Mouse (Mus musculus): ENCODE measurements around the gene Slc44a5. TPM values are rescaled to one million over a fixed set of nuclear protein-coding genes. Genes with fewer than 3 reads are reported as not detected.
A peak's percentile ranks its signal among the peaks of the same experiment; 100 is the strongest.

Slc44a5 gene
- polyA plus RNA-seq, 1 experiment from 2014 or later: 0.56 TPM

DNA sequence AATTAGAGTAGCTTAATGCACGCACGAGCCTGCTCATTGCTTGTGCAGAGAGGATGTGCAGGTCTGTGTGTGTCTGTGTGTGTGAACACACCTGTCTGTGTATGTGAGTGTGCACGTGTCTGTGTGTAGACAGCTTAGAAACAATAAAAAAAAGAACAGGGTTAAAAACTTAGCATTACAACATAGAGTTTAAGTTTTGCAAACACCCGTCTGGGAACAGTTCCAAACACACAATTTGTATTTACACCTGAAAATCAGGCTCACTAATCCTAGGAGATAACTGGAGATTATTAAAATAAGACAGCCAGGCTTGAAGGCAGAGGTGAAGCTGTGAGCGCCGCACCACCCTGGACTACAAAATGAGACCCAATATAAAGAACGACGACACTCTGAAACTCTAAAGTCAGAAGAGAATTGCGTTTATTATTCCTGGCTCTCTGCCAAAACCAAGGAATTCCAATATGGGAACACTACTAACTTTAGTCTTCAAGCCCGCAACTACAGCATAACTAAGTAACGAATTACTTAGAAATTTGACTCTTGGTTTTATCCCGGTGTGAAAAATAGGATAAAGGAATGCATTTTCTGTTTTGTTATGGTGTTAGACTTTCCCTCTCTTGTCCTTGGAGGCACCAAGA, 30.1 kb upstream of the Slc44a5 start:
- Histone ChIP-seq H3K4me1 (ENCODE audit: control insufficient read depth, insufficient read depth, low read length) (peaks cover 24% of the 10 kb centered on the region), H3K27me3 (ENCODE audit: control insufficient read depth, insufficient read depth, low read length) (no peaks in the 10 kb centered on the region), H3K36me3 (ENCODE audit: control insufficient read depth, insufficient read depth) (peaks cover 20% of the 10 kb centered on the region), H3K4me2 (ENCODE audit: low read depth, low read length) (peak overlapping the region; percentile 79), H3K9me3 (replicated peaks; ENCODE audit: control insufficient read depth, low read length) (no peaks in the 10 kb centered on the region), H3K4me3 (ENCODE audit: low read length) (peak overlapping the region; percentile 80), H3K27ac (ENCODE audit: low read length) (peak overlapping the region; percentile 93), H3K9ac (ENCODE audit: low read length) (peak overlapping the region; percentile 88)
- no peak for ATAC-seq (replicated peaks; ENCODE audit: extremely low read depth, insufficient read depth, low FRiP score)
- 25% methylated on average over 12 of the region's 12 CpGs for WGBS

DNA sequence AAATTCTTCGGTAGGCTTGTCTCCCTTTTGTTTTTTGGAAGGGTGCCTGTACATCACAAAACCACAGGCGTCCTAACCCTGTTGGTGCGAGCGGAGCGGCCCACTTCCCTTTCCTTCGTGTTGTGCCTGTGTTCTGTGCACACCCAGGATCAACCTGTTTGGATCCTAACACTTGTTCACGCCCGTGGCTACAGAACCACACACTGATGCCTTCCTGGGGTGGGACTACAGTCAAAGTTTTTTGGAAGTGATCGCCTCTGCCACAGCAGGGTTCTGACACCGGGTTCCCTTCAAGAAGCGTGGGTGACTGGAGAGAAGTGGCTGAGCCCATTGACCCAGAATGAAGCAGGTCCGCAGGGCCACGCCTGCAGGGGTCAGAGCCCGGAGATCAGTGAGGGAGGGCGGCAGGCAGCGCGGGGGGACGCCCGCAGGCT, 29.3 kb upstream of the Slc44a5 start:
- H3K4me3 ChIP-seq (ENCODE audit: low read length): peak overlapping the region; percentile 80
- peak overlapping the region; percentile 93 for H3K27ac ChIP-seq (ENCODE audit: low read length)
- peaks cover 24% of the 10 kb centered on the region for H3K4me1 ChIP-seq (ENCODE audit: control insufficient read depth, insufficient read depth, low read length)
- peak overlapping the region; percentile 79 for H3K4me2 ChIP-seq (ENCODE audit: low read depth, low read length)
- under 1% methylated on average over 19 of the region's 19 CpGs for WGBS
- peak; percentile 45 for ATAC-seq (replicated peaks; ENCODE audit: extremely low read depth, insufficient read depth, low FRiP score)
- H3K9me3 ChIP-seq (replicated peaks; ENCODE audit: control insufficient read depth, low read length): no peaks in the 10 kb centered on the region
- H3K27me3 ChIP-seq (ENCODE audit: control insufficient read depth, insufficient read depth, low read length): no peaks in the 10 kb centered on the region
- peaks cover 14% of the 10 kb centered on the region for H3K36me3 ChIP-seq (ENCODE audit: control insufficient read depth, insufficient read depth)
- peak overlapping the region; percentile 88 for H3K9ac ChIP-seq (ENCODE audit: low read length)

DNA sequence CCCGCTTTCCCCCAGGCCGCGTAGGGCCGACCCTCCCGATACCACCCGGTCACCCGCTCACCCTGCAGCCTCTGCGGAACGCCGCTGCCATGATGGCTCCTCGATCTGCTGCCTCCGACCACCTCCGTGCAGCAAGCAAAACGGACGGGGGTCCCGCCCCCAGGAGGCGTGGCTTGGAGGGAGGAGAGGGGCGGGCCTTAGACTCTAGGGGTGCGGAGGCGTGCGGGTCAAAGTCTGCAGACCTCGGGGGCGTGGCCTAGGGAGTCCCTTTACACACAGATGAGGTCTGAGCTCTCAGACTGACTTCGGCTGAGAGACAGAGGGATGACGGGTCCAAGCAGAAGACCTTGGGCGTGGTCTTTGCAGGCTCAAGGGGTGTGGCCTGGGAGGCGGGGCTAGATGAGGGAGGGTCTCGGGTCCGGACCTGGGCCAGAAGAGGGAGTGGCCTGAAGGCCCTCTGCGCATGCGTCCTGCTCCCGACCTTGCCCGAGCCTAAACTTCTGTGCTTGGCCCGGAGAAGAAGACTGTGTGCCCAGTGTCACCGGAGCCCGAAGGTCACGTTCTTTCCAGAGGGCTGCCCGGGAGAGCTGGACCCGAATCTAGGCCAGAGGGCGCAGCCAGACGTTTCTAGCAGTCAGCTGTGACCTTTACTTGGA, 28.8 kb upstream of the Slc44a5 start, which contains the start of gene Acadm:
Gene Acadm (minus strand): TSS at position 298 of the 656 bp plus-strand sequence.
- Histone ChIP-seq H3K4me3 (ENCODE audit: low read length) (peak within 1 kb of the TSS; percentile 80), H3K9me3 (replicated peaks; ENCODE audit: control insufficient read depth, low read length) (no peaks in the 10 kb centered on the region), H3K27me3 (ENCODE audit: control insufficient read depth, insufficient read depth, low read length) (no peaks in the 10 kb centered on the region), H3K36me3 (ENCODE audit: control insufficient read depth, insufficient read depth) (peaks cover 14% of the 10 kb centered on the region), H3K4me1 (ENCODE audit: control insufficient read depth, insufficient read depth, low read length) (peaks cover 24% of the 10 kb centered on the region), H3K9ac (ENCODE audit: low read length) (peak within 1 kb of the TSS; percentile 88), H3K27ac (ENCODE audit: low read length) (peak within 1 kb of the TSS; percentile 93), H3K4me2 (ENCODE audit: low read depth, low read length) (peak within 1 kb of the TSS; percentile 79)
- ATAC-seq (replicated peaks; ENCODE audit: extremely low read depth, insufficient read depth, low FRiP score): peak; percentile 97
- under 1% methylated on average over 41 of the region's 41 CpGs for WGBS

DNA sequence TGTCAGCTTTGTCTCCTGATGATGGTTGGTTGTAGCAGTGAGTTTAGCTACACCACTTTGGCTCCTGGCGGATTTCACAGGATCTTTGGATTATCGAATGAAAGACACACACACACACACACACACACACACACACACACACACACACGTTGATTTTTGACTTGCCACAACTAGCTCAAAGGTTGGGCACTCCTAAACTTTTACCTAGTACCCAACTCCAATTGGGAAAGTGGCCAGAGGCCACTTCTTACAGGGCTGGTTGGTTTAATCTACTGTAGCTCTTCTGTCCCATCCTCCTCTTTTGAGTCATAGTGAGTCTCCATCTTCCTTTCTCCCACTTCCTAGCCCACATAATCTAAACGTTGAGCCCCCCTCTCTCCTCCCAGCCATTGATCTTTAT, 26.0 kb upstream of the Slc44a5 start:
- Histone ChIP-seq H3K9me3 (replicated peaks; ENCODE audit: control insufficient read depth, low read length) (no peaks in the 10 kb centered on the region), H3K4me1 (ENCODE audit: control insufficient read depth, insufficient read depth, low read length) (peaks cover 15% of the 10 kb centered on the region), H3K9ac (ENCODE audit: low read length) (no peak overlapping the region), H3K27ac (ENCODE audit: low read length) (no peak overlapping the region), H3K36me3 (ENCODE audit: control insufficient read depth, insufficient read depth) (no peaks in the 10 kb centered on the region), H3K4me2 (ENCODE audit: low read depth, low read length) (no peak overlapping the region), H3K4me3 (ENCODE audit: low read length) (no peak overlapping the region), H3K27me3 (ENCODE audit: control insufficient read depth, insufficient read depth, low read length) (no peaks in the 10 kb centered on the region)
- 73% methylated on average over 4 of the region's 4 CpGs for WGBS
- no peak for ATAC-seq (replicated peaks; ENCODE audit: extremely low read depth, insufficient read depth, low FRiP score)

DNA sequence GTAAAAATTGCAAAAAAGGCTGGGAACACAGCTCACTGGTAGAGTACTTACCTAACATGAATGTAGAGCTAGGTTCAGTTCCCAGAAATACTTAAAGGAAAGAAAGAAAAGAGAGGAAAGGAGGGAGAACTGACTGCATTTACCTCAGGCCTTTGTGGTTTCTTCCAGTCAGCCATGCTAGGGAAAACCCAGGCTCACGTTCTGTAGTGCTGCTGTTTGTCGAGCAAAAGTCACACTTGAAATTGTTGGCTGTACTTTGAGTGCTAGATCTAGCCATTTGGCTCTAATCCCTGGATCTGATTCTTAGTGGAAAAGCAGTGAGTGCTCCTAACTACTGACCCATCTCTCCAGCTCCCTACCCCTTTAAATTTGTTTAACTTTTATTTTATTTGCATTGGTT, 25.1 kb upstream of the Slc44a5 start:
- H3K27me3 ChIP-seq (ENCODE audit: control insufficient read depth, insufficient read depth, low read length): no peaks in the 10 kb centered on the region
- no peak overlapping the region for H3K4me2 ChIP-seq (ENCODE audit: low read depth, low read length)
- H3K9ac ChIP-seq (ENCODE audit: low read length): no peak overlapping the region
- H3K4me1 ChIP-seq (ENCODE audit: control insufficient read depth, insufficient read depth, low read length): peaks cover 7% of the 10 kb centered on the region
- no peak overlapping the region for H3K27ac ChIP-seq (ENCODE audit: low read length)
- no peaks in the 10 kb centered on the region for H3K9me3 ChIP-seq (replicated peaks; ENCODE audit: control insufficient read depth, low read length)
- H3K4me3 ChIP-seq (ENCODE audit: low read length): no peak overlapping the region
- H3K36me3 ChIP-seq (ENCODE audit: control insufficient read depth, insufficient read depth): no peaks in the 10 kb centered on the region
- WGBS: 47% methylated on average over 2 of the region's 2 CpGs
- ATAC-seq (replicated peaks; ENCODE audit: extremely low read depth, insufficient read depth, low FRiP score): no peak

DNA sequence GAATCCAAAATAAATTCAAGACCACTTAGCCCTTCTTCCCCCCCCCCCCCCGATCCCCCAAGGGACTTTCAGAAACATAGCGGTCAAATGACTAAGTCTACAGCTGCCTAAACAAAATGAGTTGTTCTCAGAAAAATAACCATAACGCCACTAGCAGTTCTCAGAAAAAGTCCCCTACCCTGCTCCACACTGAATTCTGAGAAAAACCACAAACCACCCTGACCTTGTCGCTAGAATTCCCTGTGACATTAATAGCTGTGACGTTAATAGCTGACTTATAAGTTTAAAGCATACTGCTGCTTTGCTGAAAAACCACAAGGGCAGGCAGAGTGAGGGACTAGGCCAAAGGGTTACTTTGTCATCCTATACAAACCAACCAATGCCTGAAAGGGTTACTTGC, 15.3 kb upstream of the Slc44a5 start:
- Histone ChIP-seq H3K27ac (ENCODE audit: low read length) (no peak overlapping the region), H3K36me3 (ENCODE audit: control insufficient read depth, insufficient read depth) (no peaks in the 10 kb centered on the region), H3K27me3 (ENCODE audit: control insufficient read depth, insufficient read depth, low read length) (no peaks in the 10 kb centered on the region), H3K4me3 (ENCODE audit: low read length) (no peak overlapping the region), H3K4me1 (ENCODE audit: control insufficient read depth, insufficient read depth, low read length) (no peaks in the 10 kb centered on the region), H3K4me2 (ENCODE audit: low read depth, low read length) (no peak overlapping the region), H3K9ac (ENCODE audit: low read length) (no peak overlapping the region), H3K9me3 (replicated peaks; ENCODE audit: control insufficient read depth, low read length) (0 out of 2 replicates have a peak, but pooled peaks cover 7% of the 10 kb centered on the region)
- no peak for ATAC-seq (replicated peaks; ENCODE audit: extremely low read depth, insufficient read depth, low FRiP score)
- 80% methylated on average over 5 of the region's 5 CpGs for WGBS

DNA sequence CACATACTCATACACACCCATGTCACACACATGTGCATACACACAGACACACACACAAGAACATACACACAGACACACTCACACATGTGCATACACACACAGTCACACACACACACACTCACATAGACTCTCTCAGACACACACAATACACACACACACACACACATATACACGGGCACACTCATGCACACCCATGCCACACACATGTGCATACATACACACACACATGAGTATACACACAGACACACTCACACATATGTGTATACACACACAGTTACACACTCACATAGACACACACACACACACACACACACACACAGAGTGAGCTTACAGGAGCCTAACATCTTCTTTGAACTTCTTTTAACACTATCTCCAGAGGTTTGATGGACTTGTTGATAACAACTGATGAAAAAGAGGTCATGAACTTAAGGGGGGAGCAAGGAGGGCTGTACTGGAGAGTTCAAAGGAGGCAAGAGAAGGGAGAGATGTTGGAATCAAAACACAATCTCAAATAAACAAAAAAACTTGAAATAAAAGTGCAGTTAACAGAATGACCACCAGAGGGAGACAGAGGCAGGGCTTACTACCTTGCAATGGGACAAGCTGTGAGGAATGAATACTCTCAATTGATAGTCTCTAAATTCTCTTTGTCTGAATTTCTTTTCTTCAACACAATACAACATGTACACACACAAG, 14.1 kb upstream of the Slc44a5 start:
- no peak for ATAC-seq (replicated peaks; ENCODE audit: extremely low read depth, insufficient read depth, low FRiP score)
- no peak overlapping the region for H3K4me2 ChIP-seq (ENCODE audit: low read depth, low read length)
- 0 out of 2 replicates have a peak, but pooled peaks cover 7% of the 10 kb centered on the region for H3K9me3 ChIP-seq (replicated peaks; ENCODE audit: control insufficient read depth, low read length)
- H3K27ac ChIP-seq (ENCODE audit: low read length): no peak overlapping the region
- H3K4me3 ChIP-seq (ENCODE audit: low read length): no peak overlapping the region
- H3K27me3 ChIP-seq (ENCODE audit: control insufficient read depth, insufficient read depth, low read length): no peaks in the 10 kb centered on the region
- no peaks in the 10 kb centered on the region for H3K4me1 ChIP-seq (ENCODE audit: control insufficient read depth, insufficient read depth, low read length)
- 90% methylated on average over 1 of the region's 1 CpGs for WGBS
- H3K36me3 ChIP-seq (ENCODE audit: control insufficient read depth, insufficient read depth): no peaks in the 10 kb centered on the region
- H3K9ac ChIP-seq (ENCODE audit: low read length): no peak overlapping the region

DNA sequence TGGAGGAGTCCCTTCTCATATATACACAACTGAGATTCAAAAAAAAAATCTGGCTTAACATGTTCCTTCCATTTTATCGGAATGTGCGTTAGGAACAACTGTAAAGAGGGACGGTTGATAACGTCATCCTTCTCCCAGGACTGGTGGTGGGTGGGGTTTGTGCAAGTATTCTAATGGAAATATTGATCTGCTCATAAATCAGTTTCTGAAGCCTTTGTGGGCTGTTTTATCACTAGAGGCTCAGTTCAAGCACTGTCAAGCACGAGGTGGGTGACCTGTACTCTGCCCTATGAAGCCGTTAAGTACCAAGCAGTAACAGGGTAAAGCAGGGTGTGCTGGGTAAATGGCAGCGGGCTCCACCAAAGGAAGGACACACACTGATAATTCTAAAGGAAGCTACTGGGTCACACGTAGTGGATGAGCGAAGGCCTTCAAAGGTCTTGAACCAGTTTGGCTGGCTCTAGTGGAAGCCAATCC, 13.5 kb upstream of the Slc44a5 start:
- Histone ChIP-seq H3K36me3 (ENCODE audit: control insufficient read depth, insufficient read depth) (no peaks in the 10 kb centered on the region), H3K4me3 (ENCODE audit: low read length) (no peak overlapping the region), H3K27me3 (ENCODE audit: control insufficient read depth, insufficient read depth, low read length) (no peaks in the 10 kb centered on the region), H3K9me3 (replicated peaks; ENCODE audit: control insufficient read depth, low read length) (0 out of 2 replicates have a peak, but pooled peaks cover 7% of the 10 kb centered on the region), H3K27ac (ENCODE audit: low read length) (no peak overlapping the region), H3K4me2 (ENCODE audit: low read depth, low read length) (no peak overlapping the region), H3K9ac (ENCODE audit: low read length) (no peak overlapping the region), H3K4me1 (ENCODE audit: control insufficient read depth, insufficient read depth, low read length) (no peaks in the 10 kb centered on the region)
- no peak for ATAC-seq (replicated peaks; ENCODE audit: extremely low read depth, insufficient read depth, low FRiP score)
- 77% methylated on average over 9 of the region's 9 CpGs for whole genome bisulfite sequencing

DNA sequence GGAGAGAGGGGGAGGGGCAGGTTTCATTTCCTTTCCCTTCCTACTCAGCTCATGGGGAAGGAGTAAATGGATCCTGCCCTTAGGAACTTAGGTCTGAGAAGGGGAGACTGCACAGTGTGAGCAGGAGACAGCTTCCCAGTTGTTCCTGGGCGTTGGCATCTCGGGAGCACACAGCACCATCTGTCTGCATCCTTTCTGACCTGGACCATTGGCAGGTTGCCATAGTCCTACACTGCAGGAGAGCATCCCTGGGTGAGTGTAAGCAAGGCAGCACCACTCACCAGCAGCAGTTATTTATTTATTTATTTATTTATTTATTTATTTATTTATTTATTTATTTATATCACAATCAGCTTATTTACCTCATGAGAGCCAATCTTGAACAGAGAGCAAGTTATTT, 12.4 kb upstream of the Slc44a5 start:
- Histone ChIP-seq H3K4me3 (ENCODE audit: low read length) (no peak overlapping the region), H3K9me3 (replicated peaks; ENCODE audit: control insufficient read depth, low read length) (0 out of 2 replicates have a peak, but pooled peaks cover 7% of the 10 kb centered on the region), H3K4me1 (ENCODE audit: control insufficient read depth, insufficient read depth, low read length) (no peaks in the 10 kb centered on the region), H3K27ac (ENCODE audit: low read length) (no peak overlapping the region), H3K9ac (ENCODE audit: low read length) (no peak overlapping the region), H3K27me3 (ENCODE audit: control insufficient read depth, insufficient read depth, low read length) (no peaks in the 10 kb centered on the region), H3K4me2 (ENCODE audit: low read depth, low read length) (no peak overlapping the region), H3K36me3 (ENCODE audit: control insufficient read depth, insufficient read depth) (no peaks in the 10 kb centered on the region)
- WGBS: 44% methylated on average over 2 of the region's 2 CpGs
- ATAC-seq (replicated peaks; ENCODE audit: extremely low read depth, insufficient read depth, low FRiP score): no peak
